Mouse (Mus musculus): ENCODE measurements around the gene Zbtb8b. TPM values are rescaled to one million over a fixed set of nuclear protein-coding genes. Genes with fewer than 3 reads are reported as not detected.

The Zbtb8b gene
- not detected in 2 replicates for polyA plus RNA-seq (2012; ENCODE audit: insufficient read depth, insufficient read length, missing spikeins)

- Histone ChIP-seq H3K27ac (ENCODE audit: insufficient read depth, low read depth, low read length) (no peak within 1 kb of the TSS), H3K4me3 (ENCODE audit: insufficient read depth, low read length) (no peak within 1 kb of the TSS), H3K4me1 (ENCODE audit: control insufficient read depth, insufficient read depth, low read length) (no peaks in the 10 kb centered on the region)
- TF ChIP-seq POLR2A (IDR thresholded peaks at IDR 0.05; ENCODE audit: borderline replicate concordance, low read depth, low read length) (no peak), CTCF (IDR thresholded peaks at IDR 0.05; ENCODE audit: low read depth, low read length) (no peak)
These were observed at the start of gene Zbtb8b for GRCm38 (mm10) chr4:129440340-129441063. Gene Zbtb8b (minus strand): TSS chr4:129440853.

DNA sequence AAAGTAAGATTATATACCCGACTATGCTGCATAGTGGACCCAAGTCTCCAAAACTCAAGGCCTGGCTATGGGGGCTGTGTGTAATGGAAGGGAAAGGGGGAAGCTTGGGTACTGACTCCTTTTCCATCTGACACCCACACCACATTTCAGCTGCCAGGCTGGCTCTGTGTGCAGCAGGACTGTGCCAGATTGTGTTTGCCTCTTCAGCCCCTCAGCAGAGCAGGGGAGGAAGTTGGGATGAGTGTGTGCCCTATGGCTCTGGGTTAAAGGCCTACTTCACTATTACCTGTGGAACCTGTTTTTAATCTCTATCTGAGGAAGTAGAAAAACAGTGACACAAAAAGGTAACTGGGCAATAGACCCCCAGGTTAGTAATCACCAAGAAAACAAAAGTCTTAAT is 40.4 kb upstream of the Zbtb8b start:
- no peaks in the 10 kb centered on the region for H3K4me1 ChIP-seq (ENCODE audit: control insufficient read depth, insufficient read depth, low read length)
- TF ChIP-seq CTCF (IDR thresholded peaks at IDR 0.05; ENCODE audit: low read depth, low read length) (no peak), POLR2A (IDR thresholded peaks at IDR 0.05; ENCODE audit: borderline replicate concordance, low read depth, low read length) (no peak)
- H3K27ac ChIP-seq (ENCODE audit: insufficient read depth, low read depth, low read length): no peak overlapping the region
- no peak overlapping the region for H3K4me3 ChIP-seq (ENCODE audit: insufficient read depth, low read length)

GRCm38 (mm10) chr4:129479863-129480262 is 39.2 kb upstream of the Zbtb8b start:
- Histone ChIP-seq H3K4me1 (ENCODE audit: control insufficient read depth, insufficient read depth, low read length) (no peaks in the 10 kb centered on the region), H3K4me3 (ENCODE audit: insufficient read depth, low read length) (no peak overlapping the region), H3K27ac (ENCODE audit: insufficient read depth, low read depth, low read length) (no peak overlapping the region)
- TF ChIP-seq POLR2A (IDR thresholded peaks at IDR 0.05; ENCODE audit: borderline replicate concordance, low read depth, low read length) (no peak), CTCF (IDR thresholded peaks at IDR 0.05; ENCODE audit: low read depth, low read length) (no peak)

GRCm38 (mm10) chr4:129476047-129476446 is 35.4 kb upstream of the Zbtb8b start:
- no peak for TF ChIP-seq CTCF (IDR thresholded peaks at IDR 0.05; ENCODE audit: low read depth, low read length)
- Histone ChIP-seq H3K4me3 (ENCODE audit: insufficient read depth, low read length) (no peak overlapping the region), H3K27ac (ENCODE audit: insufficient read depth, low read depth, low read length) (no peak overlapping the region), H3K4me1 (ENCODE audit: control insufficient read depth, insufficient read depth, low read length) (no peaks in the 10 kb centered on the region)

- peaks cover 8% of the 10 kb centered on the region for H3K4me1 ChIP-seq (ENCODE audit: control insufficient read depth, insufficient read depth, low read length)
- TF ChIP-seq POLR2A (IDR thresholded peaks at IDR 0.05; ENCODE audit: borderline replicate concordance, low read depth, low read length) (no peak), CTCF (IDR thresholded peaks at IDR 0.05; ENCODE audit: low read depth, low read length) (peak; percentile 3; the same call in 1 of the 2 replicates)
- no peak overlapping the region for H3K4me3 ChIP-seq (ENCODE audit: insufficient read depth, low read length)
- no peak overlapping the region for H3K27ac ChIP-seq (ENCODE audit: insufficient read depth, low read depth, low read length)
These were observed 23.7 kb upstream of the Zbtb8b start for GRCm38 (mm10) chr4:129464286-129464815.

DNA sequence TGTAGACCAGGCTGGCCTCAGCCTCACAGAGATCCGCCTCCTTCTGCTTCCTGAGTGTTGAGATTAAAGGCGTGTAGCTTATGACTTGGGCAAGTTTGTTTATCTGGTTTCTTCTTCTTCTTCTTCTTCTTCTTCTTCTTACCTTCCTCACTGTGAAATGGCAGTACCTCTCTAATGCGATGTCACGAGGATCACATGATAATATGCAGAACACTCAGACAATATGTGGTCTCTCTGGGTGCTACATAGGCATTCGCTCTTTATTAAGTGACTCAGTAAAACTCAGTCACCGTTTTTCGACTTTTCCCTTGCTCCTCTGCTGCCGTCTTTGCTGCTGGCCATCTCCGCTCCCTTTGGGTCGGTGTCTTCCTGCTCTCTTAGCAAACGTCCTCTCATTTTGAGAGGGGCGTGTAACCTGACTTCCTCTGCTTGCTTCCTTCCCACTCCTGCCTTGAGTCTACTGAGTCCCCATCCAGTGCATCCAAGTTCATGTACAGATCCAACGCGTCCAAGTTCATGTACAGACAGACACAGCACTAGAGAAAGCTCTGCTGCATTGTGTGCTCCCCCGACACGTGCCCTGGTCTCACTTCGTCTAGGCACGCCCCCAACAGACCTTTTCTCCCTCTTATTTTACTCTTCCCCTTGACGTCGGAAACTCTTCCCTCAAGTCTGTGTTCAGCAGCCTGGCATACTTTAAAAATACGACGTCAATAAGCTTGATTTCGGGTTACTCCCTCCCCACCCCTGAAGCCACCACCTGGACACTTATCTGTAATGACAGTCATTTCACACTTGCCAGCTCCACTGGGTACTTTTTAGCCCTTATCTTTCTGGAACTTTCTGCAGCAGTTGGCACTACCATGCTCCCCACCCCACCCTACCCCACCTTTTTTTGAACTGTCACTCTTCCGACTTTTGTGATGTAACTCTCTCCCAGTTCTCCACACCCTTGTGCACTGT is 22.7 kb upstream of the Zbtb8b start:
- no peak overlapping the region for H3K4me3 ChIP-seq (ENCODE audit: insufficient read depth, low read length)
- H3K4me1 ChIP-seq (ENCODE audit: control insufficient read depth, insufficient read depth, low read length): peaks cover 8% of the 10 kb centered on the region

GRCm38 (mm10) chr4:129462118-129462517 is 21.5 kb upstream of the Zbtb8b start:
- Histone ChIP-seq H3K27ac (ENCODE audit: insufficient read depth, low read depth, low read length) (no peak overlapping the region), H3K4me1 (ENCODE audit: control insufficient read depth, insufficient read depth, low read length) (peaks cover 8% of the 10 kb centered on the region), H3K4me3 (ENCODE audit: insufficient read depth, low read length) (peak overlapping the region; percentile 67)
- TF ChIP-seq CTCF (IDR thresholded peaks at IDR 0.05; ENCODE audit: low read depth, low read length): no peak
- TF ChIP-seq POLR2A (IDR thresholded peaks at IDR 0.05; ENCODE audit: borderline replicate concordance, low read depth, low read length): no peak

More for the DNA sequence above, 22.7 kb upstream of the Zbtb8b start:
- no peak overlapping the region for H3K27ac ChIP-seq (ENCODE audit: insufficient read depth, low read depth, low read length)
- TF ChIP-seq CTCF (IDR thresholded peaks at IDR 0.05; ENCODE audit: low read depth, low read length) (no peak), POLR2A (IDR thresholded peaks at IDR 0.05; ENCODE audit: borderline replicate concordance, low read depth, low read length) (no peak)

- peak within 1 kb of the TSS; percentile 67 for H3K4me3 ChIP-seq (ENCODE audit: insufficient read depth, low read length)
- H3K27ac ChIP-seq (ENCODE audit: insufficient read depth, low read depth, low read length): peak within 1 kb of the TSS; percentile 44
- peaks cover 8% of the 10 kb centered on the region for H3K4me1 ChIP-seq (ENCODE audit: control insufficient read depth, insufficient read depth, low read length)
- no peak for TF ChIP-seq POLR2A (IDR thresholded peaks at IDR 0.05; ENCODE audit: borderline replicate concordance, low read depth, low read length)
These were observed 20.7 kb upstream of the Zbtb8b start, which contains the start of gene Bsdc1 for GRCm38 (mm10) chr4:129461183-129461960. Gene Bsdc1 (plus strand): TSS chr4:129461581.

DNA sequence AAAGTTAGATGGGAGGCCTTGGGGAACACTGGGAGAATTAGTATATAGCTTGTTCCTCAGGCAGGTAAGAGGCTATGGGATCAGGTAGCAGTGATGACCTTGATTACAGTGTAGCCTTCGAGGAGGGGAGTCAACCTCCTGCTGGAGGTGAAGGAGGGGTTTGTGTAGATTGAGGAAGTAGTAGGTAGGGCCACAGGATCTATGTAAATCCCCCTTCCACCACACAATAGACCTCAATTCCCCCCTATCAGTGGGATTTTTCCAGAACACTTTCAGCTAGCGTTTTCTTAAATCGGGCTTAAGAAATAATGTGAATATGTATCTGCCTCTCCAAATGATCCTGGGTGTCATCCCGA is 20.2 kb upstream of the Zbtb8b start:
- Histone ChIP-seq H3K4me3 (ENCODE audit: insufficient read depth, low read length) (peak overlapping the region; percentile 62), H3K4me1 (ENCODE audit: control insufficient read depth, insufficient read depth, low read length) (peaks cover 8% of the 10 kb centered on the region), H3K27ac (ENCODE audit: insufficient read depth, low read depth, low read length) (peak overlapping the region; percentile 44)
- TF ChIP-seq POLR2A (IDR thresholded peaks at IDR 0.05; ENCODE audit: borderline replicate concordance, low read depth, low read length) (no peak), CTCF (IDR thresholded peaks at IDR 0.05; ENCODE audit: low read depth, low read length) (no peak)

Measured in bone marrow macrophage, adult 2 months (primary cell).